Mouse (Mus musculus): ENCODE measurements around the gene Pdpr.
"Not testable (repeated sequence)": the region's sequence is repeated elsewhere in the genome, so short reads cannot be mapped to it uniquely, and the experiment has no call there.

The Pdpr gene

DNA sequence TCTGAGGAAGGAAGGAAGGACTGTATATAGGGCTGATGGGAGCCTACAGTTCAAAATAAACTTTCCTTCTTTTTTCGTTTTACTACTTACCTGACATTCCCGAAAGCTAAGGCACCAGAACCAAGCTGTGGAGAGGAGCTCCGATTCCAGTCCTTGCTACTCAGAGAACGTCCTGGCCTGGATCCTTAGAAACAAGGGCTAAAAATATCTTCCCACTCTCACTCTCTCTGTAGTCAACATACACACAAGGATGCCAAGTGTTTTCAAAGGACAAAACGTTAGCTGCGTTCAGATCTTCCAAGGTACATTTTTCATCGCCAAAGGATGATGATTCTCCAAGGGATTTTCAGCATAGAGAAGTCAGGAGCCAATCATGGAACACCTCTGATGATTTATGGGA lies 2.7 kb upstream of the Pdpr start:
- no peak for DNase-seq (ENCODE audit: low read depth)

GRCm38 (mm10) chr8:111092326-111092725 lies 2.1 kb upstream of the Pdpr start, which contains the start of gene Clec18a:
Gene Clec18a (minus strand): TSS chr8:111092426.
- not testable (repeated sequence) for DNase-seq (ENCODE audit: low read depth)

DNA sequence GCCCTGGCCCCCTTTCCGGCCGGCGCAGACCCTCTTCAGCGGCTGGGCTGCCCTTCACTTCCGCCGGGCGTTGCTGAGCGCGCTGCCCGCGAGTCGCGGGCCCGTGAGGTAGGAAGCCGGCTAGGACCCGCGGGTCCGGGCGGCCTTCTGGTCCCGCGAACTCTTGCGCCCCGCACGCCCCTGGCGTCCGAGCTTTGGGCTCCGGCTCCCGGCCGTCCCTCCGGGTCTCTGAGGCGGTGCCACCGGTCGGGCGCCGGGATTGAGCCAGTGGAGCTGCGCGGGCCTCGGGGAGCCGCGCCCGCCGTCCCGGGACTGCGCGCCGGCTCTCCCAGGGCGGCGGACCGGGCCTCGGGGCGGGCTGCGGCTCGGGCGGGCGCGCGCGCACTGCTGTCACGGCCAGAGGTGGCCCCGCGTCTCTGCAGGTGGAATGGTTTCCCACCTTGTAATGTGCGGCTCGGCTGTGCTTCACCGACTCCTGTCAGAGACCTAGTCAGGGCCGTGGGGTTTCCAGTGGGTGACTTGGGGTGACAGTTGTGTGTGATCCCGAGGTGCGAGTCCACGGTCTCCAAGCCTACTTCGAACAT lies 381 bp downstream of the Pdpr start:
- peak; percentile 59 for DNase-seq (ENCODE audit: low read depth)

GRCm38 (mm10) chr8:111114891-111115290 lies 20.5 kb downstream of the Pdpr start:
- no peak for DNase-seq (ENCODE audit: low read depth)

DNA sequence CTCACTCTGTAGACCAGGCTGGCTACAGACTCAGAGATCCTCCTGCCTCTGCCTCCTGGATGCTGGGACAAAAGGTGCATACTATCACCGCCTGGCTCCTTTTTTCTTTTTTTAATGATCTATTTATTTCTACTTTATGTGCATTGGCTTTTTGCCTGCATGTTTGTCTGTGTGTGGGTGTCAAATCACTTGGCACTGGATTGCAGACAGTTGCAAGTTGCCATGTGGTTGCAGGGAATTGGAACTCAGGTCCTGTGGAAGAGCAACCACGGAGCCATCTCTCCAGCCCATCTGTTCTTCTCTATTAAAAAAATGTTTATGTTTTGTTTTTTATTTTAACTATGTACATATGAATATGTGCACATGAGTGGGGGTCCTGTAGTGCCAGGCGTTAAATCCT lies 25.1 kb downstream of the Pdpr start:
- no peak for DNase-seq (ENCODE audit: low read depth)

DNA sequence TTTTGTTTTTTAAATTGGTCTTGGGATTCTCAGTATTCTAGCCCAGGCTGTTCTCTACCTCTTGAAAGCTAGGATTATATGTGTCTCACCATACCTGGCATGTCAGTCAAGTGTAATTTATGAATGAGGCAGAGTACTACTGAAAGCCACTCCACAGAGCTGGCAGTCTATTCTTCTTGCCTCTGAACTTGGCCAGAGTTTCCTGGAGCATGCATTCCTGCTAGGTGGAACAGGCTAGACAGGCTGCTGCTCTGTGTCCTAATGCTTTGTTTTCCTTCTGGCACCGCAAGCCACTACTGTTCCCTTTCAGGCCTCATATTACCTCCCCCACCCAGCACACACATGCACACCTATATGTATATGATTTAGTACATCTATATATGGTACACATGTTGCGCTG lies 36.3 kb downstream of the Pdpr start:
- DNase-seq (ENCODE audit: low read depth): no peak

GRCm38 (mm10) chr8:111142521-111142920 lies 48.1 kb downstream of the Pdpr start:
- no peak for DNase-seq (ENCODE audit: low read depth)

- peak; percentile 54 for DNase-seq (ENCODE audit: low read depth)
Measured at GRCm38 (mm10) chr8:111144901-111145459, 50.5 kb downstream of the Pdpr start.

- peak; percentile 95 for DNase-seq (ENCODE audit: low read depth)
Measured at GRCm38 (mm10) chr8:111145460-111146012, 51.1 kb downstream of the Pdpr start.

DNA sequence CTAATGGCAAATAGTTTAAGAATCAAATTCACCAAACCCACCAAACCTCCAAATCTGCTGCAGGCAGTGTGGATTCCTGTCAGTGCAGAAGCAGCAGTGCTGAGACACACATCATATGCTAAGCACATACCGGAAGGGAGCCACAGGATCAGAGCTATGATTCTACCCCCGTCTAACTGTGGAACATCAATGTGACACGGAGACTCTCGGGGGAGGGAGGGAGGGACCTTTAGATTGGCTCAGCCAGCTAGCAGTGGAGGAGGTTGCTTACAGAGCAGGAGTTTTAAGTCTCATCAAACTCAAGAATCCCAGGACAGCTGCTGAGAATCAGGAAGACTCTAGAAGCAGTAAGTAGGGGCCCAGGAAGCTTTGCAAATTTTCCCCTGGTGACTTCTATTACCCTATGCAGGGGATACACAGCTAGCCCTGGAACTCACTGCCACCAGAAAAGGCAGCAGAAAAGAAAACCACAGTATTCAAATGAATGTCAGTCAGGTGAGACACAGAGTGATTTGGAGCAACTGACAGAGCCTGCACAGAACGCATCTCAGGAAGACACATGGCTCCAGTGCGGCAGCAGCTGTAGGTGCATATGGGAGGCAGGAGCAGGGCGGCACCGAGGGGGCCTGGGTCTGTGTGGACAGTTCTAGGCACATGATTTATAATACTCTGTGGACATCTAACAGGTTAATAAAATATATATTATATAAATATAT lies 61.4 kb downstream of the Pdpr start:
- DNase-seq (ENCODE audit: low read depth): no peak

DNA sequence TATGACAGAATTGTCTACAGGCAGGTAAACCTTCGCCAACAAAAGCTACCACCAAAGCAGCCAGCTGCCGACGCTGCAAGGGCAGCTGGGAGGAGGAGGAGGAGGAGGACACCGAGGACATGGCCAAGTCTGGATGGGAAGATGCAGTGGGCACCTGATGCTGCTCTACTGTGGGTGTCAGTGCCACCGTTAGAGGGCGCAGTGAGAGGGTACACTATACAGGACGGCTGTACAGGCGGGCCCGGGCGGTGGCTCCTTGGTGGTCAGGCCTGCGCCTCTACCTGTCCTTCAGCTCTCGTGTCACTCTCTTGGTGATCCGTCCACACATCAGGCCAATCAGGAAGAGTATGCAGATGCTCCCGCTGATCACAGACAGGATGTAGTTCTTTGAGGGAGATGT lies 63.2 kb downstream of the Pdpr start:
- DNase-seq (ENCODE audit: low read depth): peak; percentile 56

- DNase-seq (ENCODE audit: low read depth): no peak
Measured at GRCm38 (mm10) chr8:111171661-111172060, 77.2 kb downstream of the Pdpr start.

- no peak for DNase-seq (ENCODE audit: low read depth)
Measured at GRCm38 (mm10) chr8:111185472-111185947, 91.1 kb downstream of the Pdpr start.

Data from induced T-regulatory cell, adult 2 months (primary cell).